Mouse (Mus musculus) monocyte, adult 5-6 weeks (primary cell): ENCODE results near the gene Olfr1310. TPM values are rescaled to one million over a fixed set of nuclear protein-coding genes. Genes with fewer than 3 reads are reported as not detected.
"Not testable (repeated sequence)": the region's sequence is repeated elsewhere in the genome, so short reads cannot be mapped to it uniquely, and the experiment has no call there.

Experiments
- ATAC-seq: fragments of 153-309, 156-312 bp; replicated peaks from 2 replicates; pipeline ENCODE4 v1.8.0; 2017; ENCODE audit warnings: mild to moderate bottlenecking; ENCODE audit not compliant: low TSS enrichment, insufficient number of reproducible peaks, severe bottlenecking, poor library complexity, low FRiP score
- total RNA-seq: library from RNA; stranded (forward); fragments of 200-1000, 200-491, 200-594 nt; gene quantifications from 3 replicates; pipeline ENCODE4 v1.2.3, GENCODE M21; 2017

The Olfr1310 gene
- total RNA-seq = not detected in 3 replicates

- ATAC-seq = no peak
Observed at GRCm38 (mm10) chr2:112012608-112013007, at the start of gene Olfr1310. Olfr1310 (minus strand) TSS chr2:112012708.

GRCm38 (mm10) chr2:112050138-112050537 is 37.6 kb upstream of the Olfr1310 start, which contains the start of gene Olfr1312:
Olfr1312 (minus strand) TSS chr2:112050238.
- ATAC-seq = no peak

- not testable (repeated sequence) for ATAC-seq
Observed at GRCm38 (mm10) chr2:112026971-112027370, 14.5 kb upstream of the Olfr1310 start.

GRCm38 (mm10) chr2:112024312-112024711 is 11.8 kb upstream of the Olfr1310 start, which contains the start of gene Olfr1311:
Olfr1311 (minus strand) TSS chr2:112024412.
- no peak for ATAC-seq

GRCm38 (mm10) chr2:112014900-112015299 is 2.4 kb upstream of the Olfr1310 start:
- ATAC-seq = no peak

GRCm38 (mm10) chr2:111990181-111990580 is 22.3 kb downstream of the Olfr1310 start, which contains the start of gene Olfr1309:
Olfr1309 (minus strand) TSS chr2:111990281.
- no peak for ATAC-seq

GRCm38 (mm10) chr2:111964844-111965243 is 47.7 kb downstream of the Olfr1310 start, which contains the start of gene Olfr1308:
Olfr1308 (minus strand) TSS chr2:111964944.
- no peak for ATAC-seq

Other genes with a start within 250 kb of the Olfr1310 start
- gene Olfr1302, start 235.3 kb downstream of the Olfr1310 start, total RNA-seq = not detected in 3 replicates
- not detected in 3 replicates for gene Olfr1303, start 192.4 kb downstream of the Olfr1310 start, total RNA-seq
- not detected in 3 replicates for gene Olfr1305, start 135.6 kb downstream of the Olfr1310 start, total RNA-seq
- not detected in 3 replicates for gene Olfr1306, start 96.4 kb downstream of the Olfr1310 start, total RNA-seq
- under 0.01 to 0.10 TPM in 2 of 3 replicates, not detected in the other for gene Olfr1307, start 63.3 kb downstream of the Olfr1310 start, total RNA-seq
- not detected in 3 replicates for gene Olfr1308, start 47.8 kb downstream of the Olfr1310 start, total RNA-seq
- gene Olfr1309, start 22.4 kb downstream of the Olfr1310 start, total RNA-seq = not detected in 3 replicates
- gene Olfr1311, start 11.7 kb upstream of the Olfr1310 start, total RNA-seq = not detected in 3 replicates
- not detected in 3 replicates for gene Olfr1312, start 37.5 kb upstream of the Olfr1310 start, total RNA-seq
- not detected in 3 replicates for gene Olfr1313, start 65.1 kb upstream of the Olfr1310 start, total RNA-seq
- gene Olfr1314, start 84.1 kb upstream of the Olfr1310 start, total RNA-seq = not detected in 3 replicates
- not detected in 3 replicates for gene Olfr1315-ps1, start 102.7 kb upstream of the Olfr1310 start, total RNA-seq
- not detected in 3 replicates for gene Olfr1316, start 122.3 kb upstream of the Olfr1310 start, total RNA-seq
- not detected in 3 replicates for gene Olfr1317, start 127.6 kb upstream of the Olfr1310 start, total RNA-seq
- not detected in 3 replicates for gene Olfr1318, start 141.5 kb upstream of the Olfr1310 start, total RNA-seq
- gene Lpcat4, start 226.8 kb upstream of the Olfr1310 start, total RNA-seq = 21.3 to 55.5 TPM (median 46.2 TPM) in 3 replicates
- not detected in 3 replicates for gene Nutm1, start 246.6 kb upstream of the Olfr1310 start, total RNA-seq
- 47.8 to 69.9 TPM (median 58.9 TPM) in 3 replicates for gene Nop10, start 249.2 kb upstream of the Olfr1310 start, total RNA-seq